Mouse (Mus musculus) small intestine, adult 2 months (tissue): ENCODE measurements around the gene Tekt4. TPM values are rescaled to one million over a fixed set of nuclear protein-coding genes. Genes with fewer than 3 reads are reported as not detected.

Source experiments
- H3K27ac ChIP-seq: fragments of 200-500 bp; 2 replicates; pipeline ENCODE4 v1.5.1; 2012; ENCODE audit warnings: low read depth, low read length, control low read depth, inconsistent platforms; ENCODE audit not compliant: insufficient read depth
- H3K27me3 ChIP-seq: fragments of 200-500 bp; 2 replicates; pipeline ENCODE4 v1.6.1; 2012; ENCODE audit warnings: mild to moderate bottlenecking, moderate library complexity, low read length, inconsistent platforms; ENCODE audit not compliant: control insufficient read depth, insufficient read depth
- H3K36me3 ChIP-seq: fragments of 200-500 bp; 2 replicates; pipeline ENCODE4 v1.6.1; 2012; ENCODE audit warnings: mild to moderate bottlenecking, low read length, control low read depth, inconsistent platforms; ENCODE audit not compliant: control insufficient read depth, insufficient read depth
- H3K4me1 ChIP-seq: fragments of 200-500 bp; 2 replicates; pipeline ENCODE4 v1.6.1; 2012; ENCODE audit warnings: low read length, inconsistent platforms, mixed read lengths; ENCODE audit not compliant: control insufficient read depth, insufficient read depth, insufficient read length
- H3K4me3 ChIP-seq: fragments of 200-500 bp; 2 replicates; pipeline ENCODE4 v1.5.1; 2012; ENCODE audit warnings: low read depth, mild to moderate bottlenecking, control low read depth, inconsistent platforms, low read length, moderate library complexity
- CTCF ChIP-seq: fragments of 200-500 bp; IDR thresholded peaks from 2 replicates; pipeline ENCODE4 v1.5.1; 2012; ENCODE audit warnings: low read depth, mild to moderate bottlenecking, control low read depth, inconsistent platforms, low read length, moderate library complexity, mixed read lengths; ENCODE audit not compliant: insufficient replicate concordance, insufficient read length; ENCODE audit errors: extremely low read depth
- POLR2A ChIP-seq: fragments of 200-500 bp; IDR thresholded peaks from 2 replicates; pipeline ENCODE4 v1.6.1; 2012; ENCODE audit warnings: low read depth, mild to moderate bottlenecking, control low read depth, inconsistent platforms, low read length, moderate library complexity
- WGBS: fragments of 180-500 bp; shearing (Covaris S2); methylation state at CpG from one replicate; pipeline ENCODE4 v1.1.7; 2018; 5-methylcytosine and 5-hydroxymethylcytosine counted together
- polyA plus RNA-seq: library from polyadenylated mRNA; depleted of rRNA; stranded (reverse); fragments of >200 nt; gene quantifications from 2 replicates; pipeline ENCODE4 v1.2.3, GENCODE M21; 2012

Tekt4 gene
- polyA plus RNA-seq, 1 experiment, result not detected

GRCm38 (mm10) chr17:25411251-25411650, 43.2 kb upstream of the Tekt4 start:
- no peak overlapping the region for H3K4me3 ChIP-seq
- no peak overlapping the region for H3K27ac ChIP-seq
- 59% methylated on average over 4 of the region's 4 CpGs for WGBS
- TF ChIP-seq POLR2A, result no peak
- TF ChIP-seq CTCF, result no peak
- H3K36me3 ChIP-seq, result no peaks in the 10 kb centered on the region
- no peaks in the 10 kb centered on the region for H3K27me3 ChIP-seq
- 0 out of 2 replicates have a peak, but pooled peaks cover 6% of the 10 kb centered on the region for H3K4me1 ChIP-seq

- 48% methylated on average over 4 of the region's 4 CpGs for WGBS
- Histone ChIP-seq H3K27ac (no peak overlapping the region), H3K4me1 (0 out of 2 replicates have a peak, but pooled peaks cover 6% of the 10 kb centered on the region), H3K27me3 (no peaks in the 10 kb centered on the region), H3K36me3 (no peaks in the 10 kb centered on the region), H3K4me3 (no peak overlapping the region)
- TF ChIP-seq POLR2A, result no peak
These were observed 40.2 kb upstream of the Tekt4 start for GRCm38 (mm10) chr17:25414209-25414608.

GRCm38 (mm10) chr17:25414917-25415316, 39.5 kb upstream of the Tekt4 start:
- TF ChIP-seq POLR2A (no peak), CTCF (no peak)
- H3K36me3 ChIP-seq, result no peaks in the 10 kb centered on the region
- H3K4me1 ChIP-seq, result 0 out of 2 replicates have a peak, but pooled peaks cover 6% of the 10 kb centered on the region
- 36% methylated on average over 3 of the region's 3 CpGs for WGBS
- H3K27me3 ChIP-seq, result no peaks in the 10 kb centered on the region
- H3K27ac ChIP-seq, result no peak overlapping the region
- no peak overlapping the region for H3K4me3 ChIP-seq

- no peak overlapping the region for H3K27ac ChIP-seq
- no peaks in the 10 kb centered on the region for H3K36me3 ChIP-seq
- H3K4me1 ChIP-seq, result 0 out of 2 replicates have a peak, but pooled peaks cover 4% of the 10 kb centered on the region
- WGBS, result 16% methylated on average over 6 of the region's 6 CpGs
- no peak overlapping the region for H3K4me3 ChIP-seq
- H3K27me3 ChIP-seq, result no peaks in the 10 kb centered on the region
- TF ChIP-seq POLR2A (no peak), CTCF (no peak)
These were observed 38.9 kb upstream of the Tekt4 start for GRCm38 (mm10) chr17:25415421-25415913.

- Histone ChIP-seq H3K36me3 (no peaks in the 10 kb centered on the region), H3K27ac (no peak overlapping the region; the same call in 1 of the 2 replicates)
These were observed 38.2 kb upstream of the Tekt4 start for GRCm38 (mm10) chr17:25416219-25416618.

GRCm38 (mm10) chr17:25417990-25418389, 36.4 kb upstream of the Tekt4 start:
- no peak overlapping the region for H3K27ac ChIP-seq
- 0 out of 2 replicates have a peak, but pooled peaks cover 2% of the 10 kb centered on the region for H3K4me1 ChIP-seq
- no peak for TF ChIP-seq CTCF
- no peak for TF ChIP-seq POLR2A
- 70% methylated on average over 6 of the region's 6 CpGs for WGBS
- no peaks in the 10 kb centered on the region for H3K27me3 ChIP-seq
- H3K36me3 ChIP-seq, result no peaks in the 10 kb centered on the region
- no peak overlapping the region for H3K4me3 ChIP-seq

More at GRCm38 (mm10) chr17:25416219-25416618, 38.2 kb upstream of the Tekt4 start:
- Histone ChIP-seq H3K27me3 (no peaks in the 10 kb centered on the region), H3K4me1 (0 out of 2 replicates have a peak, but pooled peaks cover 2% of the 10 kb centered on the region), H3K4me3 (no peak overlapping the region)
- TF ChIP-seq CTCF (no peak), POLR2A (no peak)
- WGBS, result 49% methylated on average over 3 of the region's 3 CpGs

- TF ChIP-seq CTCF, result no peak
- TF ChIP-seq POLR2A, result no peak
- WGBS, result 23% methylated on average over 9 of the region's 9 CpGs
- Histone ChIP-seq H3K27ac (no peak overlapping the region), H3K4me3 (no peak overlapping the region), H3K27me3 (no peaks in the 10 kb centered on the region), H3K4me1 (0 out of 2 replicates have a peak, but pooled peaks cover 2% of the 10 kb centered on the region), H3K36me3 (no peaks in the 10 kb centered on the region)
These were observed 35.5 kb upstream of the Tekt4 start for GRCm38 (mm10) chr17:25418926-25419325.
